Mouse (Mus musculus) T-cell, adult 2 months (primary cell): ENCODE results near the gene Pcolce.

Experiments used
- DNase-seq: peaks from one replicate; pipeline ENCODE4 v3.0.0; 2022; ENCODE audit warnings: low spot score

Gene Pcolce

GRCm38 (mm10) chr5:137595921-137596320 is 17.7 kb downstream of the Pcolce start:
- DNase-seq: no peak

- DNase-seq: no peak
Observed at GRCm38 (mm10) chr5:137590507-137590906, 23.1 kb downstream of the Pcolce start.

- DNase-seq: peak; percentile 66
Observed at GRCm38 (mm10) chr5:137584976-137585375, 28.6 kb downstream of the Pcolce start.

- DNase-seq: peak; percentile 29
Observed at GRCm38 (mm10) chr5:137583670-137584169, 29.9 kb downstream of the Pcolce start.

- no peak for DNase-seq
Observed at GRCm38 (mm10) chr5:137582702-137583101, 30.9 kb downstream of the Pcolce start.

GRCm38 (mm10) chr5:137580246-137580645 is 33.3 kb downstream of the Pcolce start:
- no peak for DNase-seq

GRCm38 (mm10) chr5:137574470-137574901 is 39.1 kb downstream of the Pcolce start:
- no peak for DNase-seq

- no peak for DNase-seq
Observed at GRCm38 (mm10) chr5:137570691-137571586, 42.6 kb downstream of the Pcolce start.

GRCm38 (mm10) chr5:137570181-137570580 is 43.4 kb downstream of the Pcolce start:
- no peak for DNase-seq

- peak; percentile 36 for DNase-seq
Observed at GRCm38 (mm10) chr5:137569665-137570064, 43.9 kb downstream of the Pcolce start, which contains the start of gene Tfr2. Gene Tfr2, plus strand, starts transcription at chr5:137569840.

- DNase-seq: no peak
Observed at GRCm38 (mm10) chr5:137569031-137569430, 44.6 kb downstream of the Pcolce start.

- DNase-seq: no peak
Observed at GRCm38 (mm10) chr5:137568223-137568798, 45.3 kb downstream of the Pcolce start.

GRCm38 (mm10) chr5:137566416-137566815 is 47.2 kb downstream of the Pcolce start:
- DNase-seq: no peak

- no peak for DNase-seq
Observed at GRCm38 (mm10) chr5:137565744-137566143, 47.8 kb downstream of the Pcolce start.

GRCm38 (mm10) chr5:137562965-137563364 is 50.6 kb downstream of the Pcolce start:
- DNase-seq: no peak

GRCm38 (mm10) chr5:137561556-137561955 is 52.0 kb downstream of the Pcolce start:
- no peak for DNase-seq
